Mouse (Mus musculus) liver (tissue): ENCODE results near the gene Tmem266.

Experiments
- DNase-seq: peaks from one replicate; pipeline ENCODE4 v3.0.0-alpha.2; 2020; ENCODE audit warnings: mixed read lengths

Tmem266 gene

GRCm38 (mm10) chr9:55332476-55332875 is 5.8 kb downstream of the Tmem266 start:
- no peak for DNase-seq

- DNase-seq: no peak
Observed at GRCm38 (mm10) chr9:55332949-55333348, 6.2 kb downstream of the Tmem266 start.

- DNase-seq: no peak
Observed at GRCm38 (mm10) chr9:55344165-55344564, 17.5 kb downstream of the Tmem266 start.

- DNase-seq: no peak
Observed at GRCm38 (mm10) chr9:55345332-55345731, 18.6 kb downstream of the Tmem266 start.

- DNase-seq: no peak
Observed at GRCm38 (mm10) chr9:55348664-55349063, 22.0 kb downstream of the Tmem266 start.

GRCm38 (mm10) chr9:55354686-55355085 is 28.0 kb downstream of the Tmem266 start:
- DNase-seq: no peak

GRCm38 (mm10) chr9:55355270-55355834 is 28.6 kb downstream of the Tmem266 start:
- no peak for DNase-seq

GRCm38 (mm10) chr9:55357164-55357563 is 30.5 kb downstream of the Tmem266 start:
- no peak for DNase-seq

GRCm38 (mm10) chr9:55360372-55360771 is 33.7 kb downstream of the Tmem266 start:
- DNase-seq: no peak

GRCm38 (mm10) chr9:55360861-55361260 is 34.1 kb downstream of the Tmem266 start:
- no peak for DNase-seq

GRCm38 (mm10) chr9:55361969-55362368 is 35.3 kb downstream of the Tmem266 start:
- DNase-seq: no peak

- no peak for DNase-seq
Observed at GRCm38 (mm10) chr9:55363707-55364106, 37.0 kb downstream of the Tmem266 start.

- DNase-seq: no peak
Observed at GRCm38 (mm10) chr9:55368011-55368410, 41.3 kb downstream of the Tmem266 start.

- DNase-seq: no peak
Observed at GRCm38 (mm10) chr9:55371908-55372307, 45.2 kb downstream of the Tmem266 start.

GRCm38 (mm10) chr9:55377603-55378250 is 51.0 kb downstream of the Tmem266 start:
- no peak for DNase-seq

- no peak for DNase-seq
Observed at GRCm38 (mm10) chr9:55381456-55381855, 54.7 kb downstream of the Tmem266 start.

GRCm38 (mm10) chr9:55382441-55382840 is 55.7 kb downstream of the Tmem266 start:
- DNase-seq: peak; percentile 16

- no peak for DNase-seq
Observed at GRCm38 (mm10) chr9:55386117-55386516, 59.4 kb downstream of the Tmem266 start.

- no peak for DNase-seq
Observed at GRCm38 (mm10) chr9:55387862-55388505, 61.3 kb downstream of the Tmem266 start.

- DNase-seq: peak; percentile 66
Observed at GRCm38 (mm10) chr9:55391909-55392658, 65.4 kb downstream of the Tmem266 start.

GRCm38 (mm10) chr9:55395650-55396049 is 68.9 kb downstream of the Tmem266 start:
- DNase-seq: no peak

GRCm38 (mm10) chr9:55398985-55399554 is 72.4 kb downstream of the Tmem266 start:
- no peak for DNase-seq

- no peak for DNase-seq
Observed at GRCm38 (mm10) chr9:55402276-55402675, 75.6 kb downstream of the Tmem266 start.
